ENCODE assay signal across 23 mouse cellular contexts in genomic region chr1:44891611-44892010, GRCm38 (mm10).
"Had no signal": no experiment of that assay in that cellular context is flagged by ENCODE, and none has a peak within 500 bp of the region (broad histone marks: within the 10 kb centered on the region; RNA-seq: fewer than 3 reads in every experiment).

No protein-coding gene starts in this region.

- ATAC-seq: hindbrain, postnatal 0 days; intestine, embryonic 16.5 days; liver, embryonic 12.5 days had no signal

- DNase-seq: gastrocnemius, postnatal 10 days; gastrocnemius, postnatal 36 days; heart, postnatal 36 days; kidney, adult 11 months; kidney, adult 2 months; kidney, adult 9 months; kidney, postnatal 14 days; kidney, postnatal 36 days; layer of hippocampus, adult 9-11 months; left cerebral cortex, postnatal 4 days had no signal

- H3K27ac ChIP-seq: heart, embryonic 10.5 days; hindbrain, embryonic 13.5 days; hindbrain, embryonic 15.5 days; hindbrain, postnatal 0 days; kidney, embryonic 15.5 days; kidney, postnatal 0 days; left cerebral cortex, adult 2 months; limb, embryonic 13.5 days; limb, embryonic 15.5 days; liver, embryonic 12.5 days; liver, embryonic 14.5 days had no signal

- H3K36me3 ChIP-seq: heart, embryonic 10.5 days; heart, embryonic 12.5 days; hindbrain, embryonic 13.5 days; hindbrain, embryonic 15.5 days; kidney, embryonic 15.5 days; limb, embryonic 13.5 days; limb, embryonic 15.5 days; liver, embryonic 12.5 days had no signal

- H3K4me1 ChIP-seq: heart, embryonic 12.5 days; hindbrain, embryonic 13.5 days; hindbrain, embryonic 15.5 days; kidney, embryonic 15.5 days; limb, embryonic 15.5 days; liver, embryonic 12.5 days had no signal

- H3K9me3 ChIP-seq: heart, embryonic 10.5 days; heart, embryonic 12.5 days; hindbrain, embryonic 13.5 days; hindbrain, embryonic 15.5 days; kidney, embryonic 15.5 days; limb, embryonic 13.5 days; limb, embryonic 15.5 days; liver, embryonic 12.5 days had no signal

- H3K27me3 ChIP-seq: heart, embryonic 12.5 days; hindbrain, embryonic 13.5 days; hindbrain, embryonic 15.5 days; kidney, embryonic 15.5 days; limb, embryonic 13.5 days; limb, embryonic 15.5 days; liver, embryonic 12.5 days had no signal

- H3K4me2 ChIP-seq: heart, embryonic 12.5 days; hindbrain, embryonic 13.5 days; hindbrain, embryonic 15.5 days; kidney, embryonic 15.5 days; limb, embryonic 13.5 days; limb, embryonic 15.5 days; liver, embryonic 12.5 days had no signal

- H3K9ac ChIP-seq: heart, embryonic 12.5 days; hindbrain, embryonic 13.5 days; hindbrain, embryonic 15.5 days; kidney, embryonic 15.5 days; limb, embryonic 13.5 days; limb, embryonic 15.5 days; liver, embryonic 12.5 days; liver, embryonic 14.5 days had no signal

- H3K4me3 ChIP-seq: heart, embryonic 10.5 days; heart, embryonic 12.5 days; hindbrain, embryonic 13.5 days; hindbrain, embryonic 15.5 days; kidney, embryonic 15.5 days; left cerebral cortex, adult 2 months; limb, embryonic 13.5 days; limb, embryonic 15.5 days; liver, embryonic 12.5 days had no signal
